Mouse (Mus musculus) E14TG2a.4 (cell line): ENCODE data around the gene Zfp319.

ENCODE experiments used
- CTCF ChIP-seq: conservative IDR thresholded peaks from 2 replicates; pipeline ENCODE4 v1.5.1; 2014; ENCODE audit warnings: low read length
- NANOG ChIP-seq: IDR thresholded peaks from 2 replicates; pipeline ENCODE4 v1.6.1; 2014; ENCODE audit warnings: borderline replicate concordance, low read length, mixed read lengths

- TF ChIP-seq CTCF (no peak), NANOG (no peak)
Measured at GRCm38 (mm10) chr8:95305526-95305925, 26.2 kb downstream of the Zfp319 start.
